Mouse (Mus musculus) testis, adult 2 months (tissue): Measurements from ENCODE around the gene Ttc23.

Source experiments
- CTCF ChIP-seq: fragments of 200-500 bp; IDR thresholded peaks from 2 replicates; pipeline ENCODE4 v1.5.1; 2012; ENCODE audit warnings: low read depth, mild to moderate bottlenecking, inconsistent platforms, low read length, moderate library complexity; ENCODE audit not compliant: control insufficient read depth, insufficient read depth, insufficient replicate concordance
- POLR2A ChIP-seq: fragments of 200-500 bp; IDR thresholded peaks from 2 replicates; pipeline ENCODE4 v1.6.1; 2012; ENCODE audit warnings: low read depth, mild to moderate bottlenecking, inconsistent platforms, low read length, moderate library complexity; ENCODE audit not compliant: control insufficient read depth

DNA sequence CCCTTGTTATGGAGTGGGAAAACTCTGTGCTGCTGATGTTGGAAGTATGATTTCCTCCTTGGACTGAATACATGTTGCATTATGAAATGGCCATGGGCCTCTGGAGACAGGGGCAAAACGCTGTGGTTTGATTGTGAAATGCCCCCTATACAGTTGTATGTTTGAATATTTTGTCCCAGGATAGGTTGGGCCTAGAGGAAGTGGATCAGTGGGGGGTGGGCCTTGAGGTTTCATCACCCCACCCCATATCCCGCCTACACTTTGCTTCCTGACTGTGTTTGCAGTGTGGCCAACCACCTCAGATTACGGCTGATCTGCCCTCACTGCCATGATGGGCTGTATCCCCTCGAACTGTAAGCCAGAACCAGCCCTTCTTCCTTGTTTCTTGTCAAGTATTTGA, 81.0 kb downstream of the Ttc23 start:
- no peak for TF ChIP-seq CTCF
- TF ChIP-seq POLR2A = no peak
